Mouse (Mus musculus) embryo, embryonic 11.5 days (tissue): ENCODE data around the gene Il21.

Source experiments
- DNase-seq: peaks from one replicate; pipeline ENCODE4 v3.0.0-alpha.2; 2012; ENCODE audit warnings: low read depth, low spot score

Il21 gene

DNA sequence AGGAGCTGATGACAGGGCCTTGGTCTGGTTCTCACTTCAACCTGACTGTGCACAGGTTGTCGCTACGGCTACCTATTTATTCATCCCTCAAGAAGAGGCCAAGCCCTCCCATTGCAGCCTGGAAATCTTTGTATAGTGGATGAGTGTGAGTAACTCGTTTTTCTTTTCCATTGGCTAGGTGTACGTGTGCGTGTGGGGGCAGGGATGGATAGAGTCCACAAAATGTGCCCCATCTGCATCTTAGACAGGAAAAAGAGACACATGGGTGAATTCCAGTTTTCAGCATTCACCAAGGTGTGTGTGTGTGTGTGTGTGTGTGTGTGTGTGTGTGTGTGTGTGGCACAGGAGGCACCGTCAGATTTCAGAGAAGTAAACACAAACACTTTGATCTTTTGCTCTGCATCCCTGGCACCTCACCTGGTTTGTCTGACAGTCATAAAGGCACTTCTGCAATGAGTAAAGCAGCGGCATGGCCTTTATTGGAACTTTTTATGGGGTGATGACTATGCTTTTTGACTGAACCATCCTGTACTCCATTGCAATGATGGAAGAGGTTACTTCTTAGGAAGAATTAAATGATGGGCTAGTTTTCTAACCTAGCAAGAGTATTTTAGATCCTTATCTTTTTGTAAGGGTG lies at the start of gene Il21:
Il21 (minus strand) TSS at position 51 of the 637 bp plus-strand sequence.
- DNase-seq: no peak

DNA sequence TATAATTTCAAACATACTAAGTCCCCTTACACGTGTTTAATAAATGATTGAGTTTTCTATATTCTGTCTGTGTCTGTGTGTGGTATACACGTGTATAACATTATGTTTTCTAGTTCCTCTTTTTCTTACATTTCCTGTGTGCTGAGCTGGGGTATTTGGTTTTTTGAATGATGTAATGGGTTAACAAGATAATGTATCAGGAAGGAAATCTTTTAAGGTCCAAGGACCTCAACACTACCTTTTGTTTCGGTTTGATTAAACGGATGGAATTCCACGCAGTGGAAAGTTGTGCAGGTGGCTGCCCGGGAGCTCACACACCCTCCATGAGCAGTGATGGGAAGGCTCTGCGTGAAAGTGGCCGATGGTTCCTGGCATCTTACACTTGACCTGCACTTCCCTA lies 48.4 kb upstream of the Il21 start:
- DNase-seq: no peak

DNA sequence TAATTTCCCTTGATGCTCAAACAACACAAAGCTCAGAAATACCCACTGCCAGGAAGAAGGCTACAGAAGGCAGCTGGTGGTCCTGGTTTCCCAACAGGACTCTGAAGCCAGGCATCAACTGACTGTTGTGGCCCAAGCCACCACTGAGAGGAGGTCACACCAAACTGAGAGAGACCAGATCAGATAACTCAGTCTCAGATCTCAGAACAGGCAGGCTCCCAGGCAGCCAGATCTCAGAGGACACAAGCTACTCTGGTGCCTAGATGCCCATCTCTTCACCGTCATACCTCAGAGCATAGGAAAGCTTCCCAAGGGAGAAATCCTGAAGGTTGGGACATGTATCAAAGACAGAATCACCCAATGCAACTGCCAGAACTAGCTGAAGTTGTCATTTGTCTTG lies 47.8 kb upstream of the Il21 start:
- DNase-seq: no peak

DNA sequence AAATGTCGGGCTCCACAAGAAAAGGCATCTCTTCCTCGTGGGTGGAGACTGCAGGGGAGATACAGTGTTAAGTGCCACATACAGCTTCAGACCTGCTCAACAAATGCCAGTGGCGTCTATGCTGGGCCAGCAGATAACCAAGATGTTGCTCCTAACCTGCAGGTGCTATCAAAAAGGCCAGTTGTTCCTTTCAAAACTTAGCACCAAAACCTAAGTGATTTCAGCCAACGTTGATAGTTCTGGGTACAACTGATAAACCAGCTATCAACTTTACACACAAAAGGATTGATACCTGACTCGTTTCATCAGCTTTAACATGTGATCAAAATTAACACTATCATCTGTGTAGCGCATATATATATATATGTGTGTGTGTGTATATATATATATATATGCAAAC lies 42.2 kb upstream of the Il21 start:
- no peak for DNase-seq

DNA sequence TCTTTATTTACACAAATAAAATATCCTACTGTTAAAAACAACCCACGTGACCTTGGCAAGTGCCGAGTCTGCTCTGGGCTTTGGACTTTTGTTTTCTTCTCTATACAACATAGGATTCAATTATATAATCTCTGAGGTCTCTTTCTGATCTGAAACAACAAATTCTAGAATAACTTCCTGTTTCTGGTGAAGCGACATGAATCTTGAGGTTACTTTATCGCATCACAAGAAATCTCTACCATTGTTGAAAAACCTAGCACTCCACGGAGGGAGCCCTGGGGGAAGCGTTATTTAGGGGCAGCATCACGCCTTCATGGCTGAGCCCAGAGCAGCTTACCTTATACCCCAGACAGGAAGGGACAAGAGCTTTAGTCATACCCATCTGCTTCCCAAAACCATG lies 40.7 kb upstream of the Il21 start:
- DNase-seq: no peak

DNA sequence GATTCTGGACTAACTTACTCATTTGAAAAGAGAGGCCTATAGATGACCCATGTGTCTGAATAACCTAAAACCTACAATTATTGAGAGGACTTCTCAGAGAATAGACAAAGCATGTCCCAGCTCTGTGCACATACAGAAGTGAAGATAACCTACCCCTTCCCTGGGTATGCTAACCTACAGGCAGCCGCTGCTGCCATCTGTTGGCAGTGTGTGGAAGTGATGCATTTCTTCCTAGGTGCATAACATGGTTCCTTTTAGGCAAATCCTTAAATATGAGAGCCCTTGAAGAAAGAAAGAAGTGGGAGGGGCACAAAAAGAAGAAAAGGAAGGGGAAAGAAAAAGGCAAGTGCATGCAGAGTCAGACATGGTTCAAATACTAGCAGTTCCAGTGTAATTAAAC lies 38.8 kb upstream of the Il21 start:
- peak; percentile 27 for DNase-seq

DNA sequence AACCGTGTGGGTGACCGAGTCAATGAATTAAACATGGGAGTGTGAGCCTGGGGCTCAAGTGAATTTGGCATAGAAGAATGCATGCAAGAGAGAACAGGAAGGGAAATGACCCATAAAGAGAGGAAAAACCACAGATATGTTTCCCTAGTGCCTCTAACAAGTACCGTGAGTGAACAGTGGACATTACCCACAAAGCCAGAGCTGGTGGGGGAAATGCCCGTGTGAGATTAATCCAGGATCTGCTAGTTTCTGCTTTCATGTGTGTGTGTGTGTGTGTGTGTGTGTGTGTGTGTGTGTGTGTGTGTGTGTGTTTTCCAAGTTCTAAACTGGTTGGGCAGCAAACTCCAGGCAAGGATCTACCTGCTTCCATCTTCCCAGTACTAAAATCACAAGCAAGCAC lies 37.5 kb upstream of the Il21 start:
- no peak for DNase-seq

DNA sequence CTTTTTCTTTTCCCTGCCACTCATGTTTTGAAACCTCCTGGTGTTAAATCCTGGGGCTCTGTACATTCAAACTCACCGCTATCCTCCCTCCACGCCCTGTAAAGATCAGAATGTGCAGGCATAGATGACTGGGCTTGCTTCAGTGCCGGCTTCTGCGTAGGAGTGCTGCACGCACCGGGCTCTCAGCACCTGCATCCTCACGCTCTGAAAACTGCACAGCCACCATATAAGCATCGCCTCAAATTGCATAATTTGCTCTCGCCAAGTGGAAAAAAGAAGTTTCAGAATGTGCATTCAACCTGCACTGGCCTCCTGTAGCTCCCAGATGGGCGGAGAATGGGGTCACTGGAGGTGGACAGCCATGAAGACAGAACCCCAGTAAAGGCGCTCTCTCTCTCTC lies 35.9 kb upstream of the Il21 start:
- no peak for DNase-seq

DNA sequence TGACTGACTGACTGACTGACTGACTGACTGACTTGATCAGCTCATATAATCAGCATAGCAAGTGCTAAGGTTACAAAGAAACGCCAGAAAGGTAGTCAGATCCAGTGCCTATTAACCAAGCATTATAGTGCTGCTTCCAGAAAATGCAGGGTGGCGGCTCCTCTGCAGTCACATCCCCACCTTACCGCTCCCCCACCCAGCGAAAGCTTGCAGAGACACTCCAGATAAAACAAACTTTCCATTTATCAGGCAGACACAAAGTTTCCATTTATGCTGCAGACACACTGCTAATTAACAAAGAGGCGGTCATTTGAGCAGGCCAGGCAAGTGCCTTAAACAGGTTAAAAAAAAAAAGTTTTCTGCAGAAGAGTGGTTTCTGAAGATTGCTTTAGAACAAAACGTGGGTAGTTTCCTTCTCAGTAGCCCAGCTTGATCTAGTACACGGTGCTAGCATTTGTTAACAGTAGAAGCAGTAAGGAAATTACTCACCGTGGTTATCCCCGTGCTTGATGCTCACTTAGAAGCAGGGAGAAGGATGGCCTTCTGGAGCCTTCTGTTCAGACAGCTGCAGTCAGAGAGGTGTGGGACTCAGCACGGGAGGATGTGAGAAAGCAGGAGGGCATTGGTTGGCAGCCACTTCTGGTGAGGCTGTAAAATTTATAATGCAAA lies 27.0 kb upstream of the Il21 start:
- no peak for DNase-seq

DNA sequence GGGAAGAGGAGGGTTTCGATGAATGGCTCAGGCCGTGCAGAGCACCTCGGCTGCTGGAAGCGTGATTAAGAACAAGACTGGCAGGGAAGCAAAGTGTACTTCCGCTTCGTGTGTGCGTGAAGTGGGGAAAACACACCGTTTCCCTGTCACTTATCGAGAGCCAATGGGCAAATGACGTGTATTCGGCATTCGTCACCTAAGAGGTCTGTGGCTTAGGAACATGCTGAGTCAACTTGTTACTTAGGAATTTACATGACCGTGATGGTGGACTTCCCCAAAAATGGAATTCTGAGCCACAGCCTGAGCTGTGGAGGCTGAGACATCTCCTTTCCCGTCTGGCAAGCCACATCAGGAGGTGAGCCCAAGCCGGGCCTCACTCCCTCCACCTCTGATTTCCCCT lies 25.3 kb upstream of the Il21 start:
- DNase-seq: no peak

DNA sequence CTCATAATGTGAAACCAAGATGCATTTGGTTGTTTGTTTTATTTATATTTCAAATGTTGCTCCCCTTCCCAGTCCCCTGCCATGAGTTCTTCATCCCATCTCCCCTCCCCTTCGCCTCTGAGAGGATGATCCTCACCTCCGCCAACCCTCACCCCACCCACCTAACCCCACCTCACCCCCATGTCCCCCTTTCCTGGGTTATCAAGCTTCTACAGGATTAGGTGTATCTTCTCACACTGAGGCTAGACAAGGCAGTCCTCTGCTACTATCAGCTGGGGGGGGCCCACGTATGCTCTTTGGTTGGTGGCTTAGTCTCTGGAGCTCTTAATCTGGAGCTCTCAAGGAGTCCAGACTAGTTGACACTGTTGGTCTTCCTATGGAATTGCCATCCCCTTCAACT lies 18.5 kb upstream of the Il21 start:
- no peak for DNase-seq

DNA sequence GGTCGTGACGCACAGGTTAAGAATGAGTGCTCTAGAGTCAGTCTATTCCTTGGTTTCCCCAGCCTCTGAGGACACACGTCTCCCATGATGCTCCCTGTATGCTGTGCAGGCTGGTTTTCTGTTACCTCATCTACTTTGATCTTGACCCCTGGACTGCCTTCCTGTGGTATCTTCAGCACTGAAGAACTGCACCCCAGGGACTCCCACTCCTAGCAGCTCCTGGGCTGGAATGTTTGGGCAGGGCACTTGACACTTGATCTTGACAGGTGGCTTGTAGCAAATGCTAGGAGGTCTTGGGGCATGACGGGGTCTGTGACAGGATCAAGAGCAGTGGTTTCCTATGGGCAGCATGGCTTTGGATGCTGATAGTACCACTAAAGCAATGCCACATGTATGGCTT lies 2.6 kb upstream of the Il21 start:
- DNase-seq: no peak

DNA sequence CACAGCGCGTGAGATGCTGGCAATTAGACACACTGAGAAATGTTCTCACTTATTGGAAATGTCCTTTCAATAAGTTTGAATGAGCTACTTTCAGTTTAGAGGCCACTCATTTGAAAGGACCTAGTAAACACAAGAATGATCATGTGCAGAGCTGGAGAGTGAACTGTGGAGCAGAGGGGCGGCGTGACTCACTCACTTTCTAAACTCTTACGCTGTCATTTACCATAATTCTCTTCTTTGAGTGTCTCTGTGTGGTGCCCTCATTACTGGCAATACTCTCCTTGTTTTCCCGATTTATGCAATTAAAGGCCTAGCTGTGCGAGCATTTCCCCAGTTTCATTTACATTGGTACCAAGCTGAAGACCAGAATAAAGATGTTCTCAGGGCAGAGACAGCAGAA lies 1.3 kb downstream of the Il21 start:
- no peak for DNase-seq

DNA sequence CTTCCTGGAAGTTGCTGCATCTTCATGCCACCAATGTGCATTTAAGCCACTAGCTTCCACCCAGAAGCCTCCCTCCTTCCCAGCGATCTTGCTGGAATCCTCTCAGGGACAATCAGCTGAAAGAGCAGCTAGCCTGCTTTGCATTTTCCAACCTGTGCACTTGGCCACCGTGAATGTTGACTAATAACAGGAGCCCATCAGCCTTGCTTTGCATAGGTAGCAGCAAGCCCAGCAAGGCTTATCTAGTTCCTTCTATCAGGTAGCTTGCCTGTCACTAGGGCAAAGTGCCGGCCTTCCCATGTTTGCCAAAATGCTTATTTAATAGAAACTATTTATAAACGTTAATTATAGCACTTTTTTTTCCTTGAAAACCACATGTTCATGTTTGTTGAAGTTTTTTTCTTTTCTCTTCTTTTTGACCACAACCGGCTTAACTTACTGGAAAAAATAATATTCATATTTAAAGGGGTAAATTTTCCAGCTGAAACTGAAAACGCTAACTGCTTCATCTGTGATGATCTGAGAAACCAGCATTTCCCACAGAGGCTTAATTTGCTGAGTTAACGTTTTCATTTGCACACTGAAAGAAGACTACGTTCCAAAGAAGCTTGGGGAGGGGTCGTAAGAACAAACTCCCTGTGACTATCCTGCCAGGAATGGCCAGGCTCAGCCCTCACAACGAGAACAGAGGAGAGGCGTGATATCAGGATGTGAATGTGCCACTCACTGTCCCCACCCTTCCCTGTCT lies 3.2 kb downstream of the Il21 start:
- DNase-seq: no peak

DNA sequence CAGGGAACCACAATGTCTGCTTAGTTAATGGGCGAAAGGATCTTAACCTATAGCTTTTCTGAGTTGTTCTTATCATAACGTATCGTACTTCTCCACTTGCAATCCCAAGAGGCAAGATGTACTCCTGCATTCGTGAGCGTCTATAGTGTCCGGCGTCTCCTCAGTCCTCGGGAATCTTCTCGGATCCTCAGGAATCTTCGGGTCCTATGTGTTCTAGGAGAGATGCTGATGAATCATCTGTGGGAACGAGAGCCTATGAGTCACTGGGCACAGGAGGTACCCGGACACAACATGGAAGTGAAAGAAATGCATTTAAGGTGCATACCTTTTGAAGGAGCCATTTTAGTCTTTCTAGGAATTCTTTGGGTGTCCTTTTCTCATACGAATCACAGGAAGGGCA lies 7.3 kb downstream of the Il21 start:
- DNase-seq: no peak

DNA sequence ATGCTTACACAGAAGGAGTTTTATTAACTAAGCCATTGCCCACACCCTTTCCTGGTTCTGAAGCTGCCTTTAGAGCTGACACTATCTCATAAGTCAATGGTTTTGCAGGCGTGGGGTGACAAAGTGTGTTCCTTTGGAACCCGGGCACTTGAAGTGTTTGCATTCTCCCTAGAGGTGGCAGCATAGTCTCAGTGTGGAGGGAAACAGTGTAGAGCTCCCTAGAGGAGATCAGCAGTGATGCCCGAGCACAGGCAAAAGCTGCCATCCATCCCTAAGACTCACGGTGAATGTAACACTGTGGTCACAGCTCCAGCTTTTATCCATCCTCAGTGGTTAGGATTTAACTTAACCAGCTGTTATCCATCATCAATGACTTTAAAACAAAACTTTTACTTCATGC lies 13.4 kb downstream of the Il21 start:
- peak; percentile 35 for DNase-seq

DNA sequence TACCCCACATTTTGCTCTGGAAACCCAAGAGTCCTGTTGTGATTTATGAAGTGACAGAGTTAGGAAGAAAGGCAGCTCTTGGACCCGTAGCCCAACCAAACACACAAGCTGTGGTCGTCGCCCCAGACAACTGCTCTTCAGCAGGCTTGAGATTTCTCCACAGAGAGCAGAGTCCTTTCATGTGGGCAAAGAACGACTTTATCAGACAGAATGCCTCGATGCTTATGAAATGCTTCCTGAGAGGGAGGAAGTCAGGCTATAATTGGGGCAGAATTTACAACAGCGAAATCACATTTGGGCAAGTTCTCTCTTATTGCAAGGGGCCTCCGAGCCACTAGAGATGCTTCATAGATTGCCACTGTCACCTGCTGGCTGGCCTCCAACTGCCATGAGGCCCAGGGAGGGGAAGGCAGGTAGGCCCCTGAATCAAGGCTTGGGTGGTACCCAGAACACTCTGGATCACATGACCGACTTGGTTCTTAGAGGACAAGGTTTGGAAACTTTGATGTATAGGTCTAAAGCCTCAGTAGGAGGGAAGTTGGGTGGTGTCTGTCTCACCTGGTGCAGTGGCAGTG lies 27.1 kb downstream of the Il21 start:
- no peak for DNase-seq

DNA sequence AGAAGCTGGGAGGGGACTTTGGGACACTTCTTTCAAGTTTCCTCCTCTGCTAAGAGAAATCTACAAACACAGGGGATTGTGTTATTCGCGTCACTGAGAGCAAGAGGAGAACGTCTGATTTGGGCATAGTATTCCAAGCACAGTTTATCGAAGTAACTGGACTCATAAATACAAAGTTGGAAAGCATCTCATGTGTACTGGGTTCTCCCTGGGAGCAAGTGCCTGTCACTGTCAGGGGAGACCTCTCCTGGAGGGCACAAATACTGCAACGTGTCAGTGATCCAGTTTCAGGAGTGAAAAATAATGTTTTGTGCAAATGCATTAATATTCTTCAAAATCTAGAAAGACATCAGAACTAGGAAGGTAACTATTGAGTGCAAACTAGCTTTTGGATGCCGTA lies 27.9 kb downstream of the Il21 start:
- no peak for DNase-seq

DNA sequence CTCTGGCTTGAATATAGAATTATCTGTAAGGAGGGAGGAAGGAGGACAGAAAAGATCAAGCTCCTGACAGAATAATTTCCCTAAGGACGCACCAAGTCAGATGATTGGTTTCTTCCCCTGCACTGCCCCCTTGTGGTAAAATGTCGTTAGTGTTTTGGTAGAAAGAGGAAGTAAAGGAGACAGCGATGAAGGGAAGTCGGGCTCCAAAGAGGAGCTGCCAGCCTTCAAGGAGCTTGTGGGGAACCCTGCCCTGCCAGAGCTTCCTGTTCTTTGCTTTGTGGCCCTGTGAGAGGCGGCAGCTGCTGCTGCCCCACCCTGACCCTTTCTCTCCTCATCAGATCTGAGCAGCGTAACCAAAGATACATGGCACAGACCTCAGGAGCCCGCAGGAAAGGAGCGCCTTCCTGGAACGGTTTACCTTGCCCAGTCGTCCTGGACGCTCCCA lies 28.4 kb downstream of the Il21 start:
- peak; percentile 80 for DNase-seq

DNA sequence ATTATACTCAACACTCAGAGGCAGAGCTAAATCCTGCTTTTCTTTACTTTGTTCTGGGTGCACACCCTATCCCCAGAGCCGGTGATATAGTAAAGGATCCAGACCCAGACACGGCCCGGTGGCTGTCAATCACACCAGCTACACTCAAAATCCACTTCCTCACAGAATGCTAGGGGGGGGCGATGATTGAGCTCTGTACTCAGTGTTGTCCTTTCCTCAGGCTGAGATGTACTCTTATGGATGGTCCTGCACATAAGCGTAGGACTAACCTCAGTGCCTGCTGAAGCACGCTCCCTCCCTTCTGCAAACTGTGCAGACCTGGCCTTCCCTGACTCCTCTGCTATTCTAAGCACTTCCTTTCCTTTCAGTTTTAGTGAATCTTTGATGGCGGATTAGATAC lies 29.6 kb downstream of the Il21 start:
- DNase-seq: no peak

DNA sequence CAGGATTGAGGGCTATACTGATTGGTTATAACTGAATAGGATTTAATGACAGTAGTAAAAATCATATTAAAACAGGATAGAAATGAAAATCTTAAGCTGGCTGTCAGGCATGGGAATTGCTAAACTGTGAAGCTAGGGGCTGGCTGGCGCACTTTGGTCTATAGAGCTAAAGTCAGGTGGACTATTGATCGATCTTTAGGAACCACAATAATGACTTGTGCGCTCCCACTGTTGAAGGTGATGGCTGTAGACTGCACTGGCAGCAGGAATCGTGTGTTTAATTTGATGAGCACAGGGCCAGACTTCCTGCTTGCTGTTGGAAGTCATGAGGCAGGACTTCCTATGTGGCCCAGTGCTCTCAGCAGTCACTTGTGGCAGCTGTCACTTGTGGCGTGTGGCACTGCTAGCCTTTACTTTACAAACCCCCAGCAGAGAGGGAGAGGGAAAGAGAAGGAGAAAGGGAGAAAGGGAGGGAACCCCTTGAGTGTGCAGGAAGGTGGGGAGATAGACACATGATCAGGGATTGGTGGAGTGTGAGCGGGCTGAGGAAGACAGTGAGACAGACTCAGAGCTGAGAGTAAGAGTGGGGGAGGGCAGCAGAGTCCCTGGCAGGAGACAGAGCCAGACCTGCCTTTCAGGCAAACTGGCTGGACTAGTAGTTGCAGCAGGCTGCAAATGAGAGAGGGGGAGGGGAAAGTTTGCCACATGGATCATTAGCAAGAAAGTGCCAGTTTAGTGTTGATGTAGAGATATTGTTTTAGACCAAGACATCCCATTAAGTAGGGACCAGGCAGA lies 31.1 kb downstream of the Il21 start:
- no peak for DNase-seq

DNA sequence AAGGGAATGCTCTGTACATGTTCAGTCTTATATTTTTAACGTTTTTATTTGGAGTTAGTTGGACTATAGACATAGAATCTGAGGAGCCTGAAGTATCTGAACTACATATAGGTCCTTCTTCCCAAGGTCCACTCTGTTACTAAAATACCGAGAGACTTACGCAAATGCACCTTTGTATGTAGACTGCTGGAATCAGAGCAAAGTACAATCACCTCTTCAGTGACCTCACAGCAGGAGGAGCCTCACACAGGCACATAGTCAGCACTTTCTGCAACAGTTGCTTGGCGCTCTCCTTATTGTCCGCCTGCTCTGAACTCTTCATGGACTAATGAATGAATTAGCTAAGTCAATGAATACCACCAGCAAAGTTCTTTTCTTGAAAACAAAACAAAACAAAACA lies 34.1 kb downstream of the Il21 start:
- no peak for DNase-seq
